Comparison of ENCODE assay signal across 21 mouse cellular contexts in genomic region chr11:6988884-6989824, GRCm38 (mm10).
DNase-seq lines count a peak whose midpoint lies in the region; ATAC-seq and TF ChIP-seq lines count a peak whose summit lies in the region.
"Had no signal": no experiment of that assay in that cellular context is flagged by ENCODE, and none has a peak within 500 bp of the region (broad histone marks: within the 10 kb centered on the region; RNA-seq: fewer than 3 reads in every experiment).

No protein-coding gene starts in this region.

- no peaks in the 10 kb centered on the region for H3K4me1 ChIP-seq in forebrain, embryonic 14.5 days (ENCODE audit: control insufficient read depth, insufficient read depth, low read length)
- no peaks in the 10 kb centered on the region for H3K4me1 ChIP-seq in forebrain, embryonic 16.5 days (replicated peaks; ENCODE audit: control insufficient read depth, insufficient read depth, low read length)
- H3K4me1 ChIP-seq in hindbrain, postnatal 0 days (ENCODE audit: insufficient read depth, low read length), result no peaks in the 10 kb centered on the region
- no peaks in the 10 kb centered on the region for H3K4me1 ChIP-seq in hindbrain, embryonic 16.5 days (ENCODE audit: control insufficient read depth, insufficient read depth, low read depth, low read length)
- H3K4me1 ChIP-seq in midbrain, embryonic 14.5 days (ENCODE audit: control insufficient read depth, insufficient read depth, low read length), result peaks cover 11% of the 10 kb centered on the region
- no peaks in the 10 kb centered on the region for H3K4me1 ChIP-seq in stomach, postnatal 0 days (replicated peaks; ENCODE audit: control insufficient read depth, insufficient read depth)
- H3K4me1 ChIP-seq: forebrain, embryonic 13.5 days; hindbrain, embryonic 10.5 days; intestine, embryonic 15.5 days had no signal

- TF ChIP-seq CTCF in hindbrain, postnatal 0 days (IDR thresholded peaks at IDR 0.05; ENCODE audit: low read depth), result no peak
- no peak for TF ChIP-seq CTCF in stomach, postnatal 0 days (IDR thresholded peaks at IDR 0.05; ENCODE audit: low read depth)

- H3K36me3 ChIP-seq in forebrain, embryonic 14.5 days (ENCODE audit: control insufficient read depth, insufficient read depth, low read length), result no peaks in the 10 kb centered on the region
- H3K36me3 ChIP-seq in forebrain, embryonic 16.5 days (ENCODE audit: control insufficient read depth, insufficient read depth), result no peaks in the 10 kb centered on the region
- H3K36me3 ChIP-seq in hindbrain, postnatal 0 days (ENCODE audit: insufficient read depth, low read length), result no peaks in the 10 kb centered on the region
- H3K36me3 ChIP-seq in hindbrain, embryonic 16.5 days (ENCODE audit: control insufficient read depth, insufficient read depth, low read length), result no peaks in the 10 kb centered on the region
- no peaks in the 10 kb centered on the region for H3K36me3 ChIP-seq in midbrain, embryonic 14.5 days (ENCODE audit: control insufficient read depth, insufficient read depth, low read length)
- H3K36me3 ChIP-seq in stomach, postnatal 0 days (ENCODE audit: control insufficient read depth, insufficient read depth, low read length), result no peaks in the 10 kb centered on the region
- H3K36me3 ChIP-seq: embryonic facial prominence, embryonic 13.5 days; heart, embryonic 15.5 days; hindbrain, embryonic 10.5 days; intestine, embryonic 15.5 days had no signal

- no peak overlapping the region for H3K9ac ChIP-seq in forebrain, embryonic 14.5 days (ENCODE audit: low read length)
- no peak overlapping the region for H3K9ac ChIP-seq in forebrain, embryonic 16.5 days (replicated peaks; ENCODE audit: low read depth, low read length)
- H3K9ac ChIP-seq in hindbrain, postnatal 0 days (replicated peaks; ENCODE audit: low read length), result no peak overlapping the region
- H3K9ac ChIP-seq in hindbrain, embryonic 16.5 days (ENCODE audit: low read depth, low read length), result no peak overlapping the region
- H3K9ac ChIP-seq in midbrain, embryonic 14.5 days (replicated peaks; ENCODE audit: low read length), result no peak overlapping the region
- no peak overlapping the region for H3K9ac ChIP-seq in stomach, postnatal 0 days (ENCODE audit: low read length)
- H3K9ac ChIP-seq: embryonic facial prominence, embryonic 13.5 days; forebrain, embryonic 13.5 days; heart, embryonic 15.5 days; intestine, embryonic 15.5 days had no signal

- H3K4me2 ChIP-seq in forebrain, embryonic 14.5 days (ENCODE audit: low read length), result no peak overlapping the region
- H3K4me2 ChIP-seq in forebrain, embryonic 16.5 days (ENCODE audit: low read length), result no peak overlapping the region
- no peak overlapping the region for H3K4me2 ChIP-seq in hindbrain, postnatal 0 days (ENCODE audit: low read depth, low read length)
- H3K4me2 ChIP-seq in hindbrain, embryonic 16.5 days (ENCODE audit: low read length), result no peak overlapping the region
- H3K4me2 ChIP-seq in midbrain, embryonic 14.5 days (ENCODE audit: low read length), result no peak overlapping the region
- H3K4me2 ChIP-seq in stomach, postnatal 0 days (replicated peaks; ENCODE audit: low read depth), result no peak overlapping the region
- H3K4me2 ChIP-seq: embryonic facial prominence, embryonic 13.5 days; forebrain, embryonic 13.5 days; heart, embryonic 11.5 days; heart, embryonic 15.5 days; intestine, embryonic 15.5 days had no signal

- ATAC-seq in forebrain, embryonic 14.5 days, result no peak
- no peak for ATAC-seq in forebrain, embryonic 16.5 days
- no peak for ATAC-seq in hindbrain, postnatal 0 days
- no peak for ATAC-seq in hindbrain, embryonic 16.5 days
- ATAC-seq in midbrain, embryonic 14.5 days (ENCODE audit: low FRiP score, low TSS enrichment), result no peak
- ATAC-seq in stomach, postnatal 0 days (ENCODE audit: low FRiP score, low TSS enrichment), result no peak
- ATAC-seq: forebrain, embryonic 13.5 days; intestine, embryonic 15.5 days had no signal

- WGBS in forebrain, embryonic 14.5 days, result 65% methylated on average over 8 of the region's 8 CpGs
- WGBS in forebrain, embryonic 16.5 days, result 46% methylated on average over 8 of the region's 8 CpGs
- 41% methylated on average over 8 of the region's 8 CpGs for WGBS in hindbrain, postnatal 0 days
- WGBS in hindbrain, embryonic 16.5 days, result 48% methylated on average over 8 of the region's 8 CpGs
- WGBS in midbrain, embryonic 14.5 days, result 14% methylated on average over 8 of the region's 8 CpGs
- WGBS in stomach, postnatal 0 days, result 36% methylated on average over 8 of the region's 8 CpGs

- H3K9me3 ChIP-seq in forebrain, embryonic 14.5 days (replicated peaks; ENCODE audit: control insufficient read depth, low read length), result no peaks in the 10 kb centered on the region
- no peaks in the 10 kb centered on the region for H3K9me3 ChIP-seq in forebrain, embryonic 16.5 days (ENCODE audit: control insufficient read depth, low read length)
- H3K9me3 ChIP-seq in hindbrain, postnatal 0 days (ENCODE audit: low read length), result no peaks in the 10 kb centered on the region
- H3K9me3 ChIP-seq in hindbrain, embryonic 16.5 days (ENCODE audit: control insufficient read depth, low read length), result no peaks in the 10 kb centered on the region
- no peaks in the 10 kb centered on the region for H3K9me3 ChIP-seq in midbrain, embryonic 14.5 days (ENCODE audit: control insufficient read depth, low read length)
- H3K9me3 ChIP-seq in stomach, postnatal 0 days (ENCODE audit: control insufficient read depth, low read length), result no peaks in the 10 kb centered on the region
- H3K9me3 ChIP-seq: embryonic facial prominence, embryonic 13.5 days; forebrain, embryonic 13.5 days; heart, embryonic 15.5 days; hindbrain, embryonic 10.5 days; intestine, embryonic 15.5 days had no signal

- H3K4me3 ChIP-seq in forebrain, embryonic 14.5 days (ENCODE audit: low read depth, low read length), result no peak overlapping the region
- no peak overlapping the region for H3K4me3 ChIP-seq in forebrain, embryonic 16.5 days (replicated peaks; ENCODE audit: low read length)
- no peak overlapping the region for H3K4me3 ChIP-seq in hindbrain, postnatal 0 days (ENCODE audit: low read length)
- H3K4me3 ChIP-seq in hindbrain, embryonic 16.5 days (ENCODE audit: low read length), result no peak overlapping the region
- no peak overlapping the region for H3K4me3 ChIP-seq in midbrain, embryonic 14.5 days (replicated peaks; ENCODE audit: low read depth, low read length)
- no peak overlapping the region for H3K4me3 ChIP-seq in stomach, postnatal 0 days (ENCODE audit: low read depth, low read length)
- H3K4me3 ChIP-seq: embryonic facial prominence, embryonic 13.5 days; forebrain, embryonic 13.5 days; gastrocnemius, adult 2 months; heart, embryonic 15.5 days; hindbrain, embryonic 10.5 days; intestine, embryonic 15.5 days had no signal

- DNase-seq in forebrain, embryonic 14.5 days (ENCODE audit: low spot score), result peak; percentile 34
- peak; percentile 16 for DNase-seq in hindbrain, postnatal 0 days (ENCODE audit: low spot score)
- peak; percentile 56 for DNase-seq in midbrain, embryonic 14.5 days
- DNase-seq in stomach, postnatal 0 days (ENCODE audit: low spot score), result peak; percentile 4
- no peak for DNase-seq in frontal cortex, postnatal 25 days (ENCODE audit: low spot score in 2 of 2)
- no peak for DNase-seq in testis, postnatal 14 days (ENCODE audit: low spot score)
- DNase-seq: adrenal gland, postnatal 10 days; cerebellum, adult 11-12 months; cerebellum, adult 9-10 months; cerebellum, postnatal 25 days; gastrocnemius, adult 2 months; gastrocnemius, postnatal 25 days; heart, postnatal 14 days had no signal

- TF ChIP-seq EP300 in stomach, postnatal 0 days (optimal IDR thresholded peaks at IDR 0.05), result no peak

- H3K27me3 ChIP-seq in forebrain, embryonic 14.5 days (replicated peaks; ENCODE audit: control insufficient read depth, insufficient read depth, low read length), result no peaks in the 10 kb centered on the region
- H3K27me3 ChIP-seq in forebrain, embryonic 16.5 days (replicated peaks; ENCODE audit: control insufficient read depth, insufficient read depth, low read length), result no peaks in the 10 kb centered on the region
- no peaks in the 10 kb centered on the region for H3K27me3 ChIP-seq in hindbrain, postnatal 0 days (ENCODE audit: insufficient read depth, low read length)
- H3K27me3 ChIP-seq in hindbrain, embryonic 16.5 days (replicated peaks; ENCODE audit: control insufficient read depth, insufficient read depth, low read length), result no peaks in the 10 kb centered on the region
- H3K27me3 ChIP-seq in midbrain, embryonic 14.5 days (ENCODE audit: control insufficient read depth, insufficient read depth, low read length), result no peaks in the 10 kb centered on the region
- H3K27me3 ChIP-seq in stomach, postnatal 0 days (ENCODE audit: control insufficient read depth, insufficient read depth, low read length), result no peaks in the 10 kb centered on the region
- H3K27me3 ChIP-seq: embryonic facial prominence, embryonic 13.5 days; forebrain, embryonic 13.5 days; heart, embryonic 15.5 days; intestine, embryonic 15.5 days had no signal

- no peak overlapping the region for H3K27ac ChIP-seq in forebrain, embryonic 14.5 days (ENCODE audit: low read depth, low read length)
- H3K27ac ChIP-seq in forebrain, embryonic 16.5 days (ENCODE audit: low read length), result no peak overlapping the region
- H3K27ac ChIP-seq in hindbrain, postnatal 0 days, result no peak overlapping the region
- no peak overlapping the region for H3K27ac ChIP-seq in hindbrain, embryonic 16.5 days (ENCODE audit: low read depth, low read length)
- no peak overlapping the region for H3K27ac ChIP-seq in midbrain, embryonic 14.5 days (replicated peaks; ENCODE audit: low read depth, low read length)
- H3K27ac ChIP-seq in stomach, postnatal 0 days (replicated peaks), result no peak overlapping the region
- H3K27ac ChIP-seq: embryonic facial prominence, embryonic 13.5 days; forebrain, embryonic 13.5 days; gastrocnemius, adult 2 months; heart, embryonic 15.5 days; hindbrain, embryonic 10.5 days; intestine, embryonic 15.5 days had no signal

Comparison
In these comparisons a context has a peak if more than half of its experiments do, and no peak if none do; other contexts are left out.
1. DNase-seq: peak in forebrain, embryonic 14.5 days (single experiment), hindbrain, postnatal 0 days (single experiment), midbrain, embryonic 14.5 days (single experiment) and stomach, postnatal 0 days (single experiment); none in frontal cortex, postnatal 25 days (0 of 2) and testis, postnatal 14 days (single experiment).